ENCODE assay signal across 15 mouse cellular contexts in the genomic region with DNA sequence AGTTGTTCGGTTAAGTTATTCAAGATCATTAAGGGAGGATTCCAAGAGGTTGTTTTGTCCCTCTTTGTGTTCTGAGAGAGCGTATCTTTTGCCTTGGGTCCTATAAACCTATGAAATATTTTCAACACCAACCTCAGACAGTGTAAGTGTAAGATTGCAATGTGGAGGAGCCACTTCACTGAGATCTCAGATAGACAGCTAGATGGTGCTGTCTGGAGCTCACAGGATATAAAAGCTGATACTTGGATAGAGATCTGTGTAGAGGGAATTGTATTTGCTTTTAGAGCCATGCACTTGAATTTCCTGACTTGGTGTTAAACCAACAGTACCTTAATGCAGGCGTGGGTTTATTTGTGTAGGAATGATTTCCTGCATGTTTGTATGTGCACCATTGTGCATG.
"Had no signal": no experiment of that assay in that cellular context is flagged by ENCODE, and none has a peak within 500 bp of the region (broad histone marks: within the 10 kb centered on the region; RNA-seq: fewer than 3 reads in every experiment).

No protein-coding gene starts in this region.

- DNase-seq: kidney, adult 18-20 months; kidney, postnatal 25 days; lung, adult 2 months; lung, postnatal 10 days; right cerebral cortex, postnatal 14 days; thymus, postnatal 36 days had no signal

- H3K27me3 ChIP-seq: kidney, embryonic 15.5 days; liver, embryonic 15.5 days; megakaryocyte, embryonic 14.5 days; midbrain, embryonic 12.5 days; stomach, embryonic 15.5 days had no signal

- H3K9me3 ChIP-seq: kidney, embryonic 15.5 days; limb, embryonic 10.5 days; liver, embryonic 15.5 days; megakaryocyte, embryonic 14.5 days; midbrain, embryonic 12.5 days; stomach, embryonic 15.5 days had no signal

- ATAC-seq: midbrain, embryonic 16.5 days had no signal

- H3K27ac ChIP-seq: kidney, embryonic 15.5 days; limb, embryonic 10.5 days; liver, embryonic 15.5 days; macrophage; midbrain, embryonic 12.5 days; stomach, embryonic 15.5 days had no signal

- H3K4me1 ChIP-seq: kidney, embryonic 15.5 days; limb, embryonic 10.5 days; liver, embryonic 15.5 days; stomach, embryonic 15.5 days had no signal

- H3K9ac ChIP-seq: kidney, embryonic 15.5 days; liver, embryonic 15.5 days; midbrain, embryonic 12.5 days; stomach, embryonic 15.5 days had no signal

- H3K36me3 ChIP-seq: kidney, embryonic 15.5 days; limb, embryonic 10.5 days; liver, embryonic 15.5 days; midbrain, embryonic 12.5 days; stomach, embryonic 15.5 days had no signal

- H3K4me3 ChIP-seq: kidney, embryonic 15.5 days; limb, embryonic 10.5 days; liver, embryonic 15.5 days; megakaryocyte, embryonic 14.5 days; midbrain, embryonic 12.5 days; stomach, embryonic 15.5 days had no signal

- H3K4me2 ChIP-seq: kidney, embryonic 15.5 days; liver, embryonic 11.5 days; liver, embryonic 15.5 days; midbrain, embryonic 12.5 days; stomach, embryonic 15.5 days had no signal
